Mouse (Mus musculus): ENCODE measurements around the gene Adamtsl4. TPM values are rescaled to one million over a fixed set of nuclear protein-coding genes. Genes with fewer than 3 reads are reported as not detected.
"Not testable (repeated sequence)": the region's sequence is repeated elsewhere in the genome, so short reads cannot be mapped to it uniquely, and the experiment has no call there.

Adamtsl4 gene
- total and polyA plus RNA-seq, 2 experiments from 2014 or later: 1.0 to 1.4 TPM

- Histone ChIP-seq H3K27ac (ENCODE audit: low read depth, low read length) (no peak overlapping the region), H3K4me3 (ENCODE audit: low read depth, low read length) (no peak overlapping the region), H3K9me3 (ENCODE audit: low read length) (no peaks in the 10 kb centered on the region), H3K4me1 (ENCODE audit: insufficient read depth, low read length) (no peaks in the 10 kb centered on the region), H3K36me3 (ENCODE audit: insufficient read depth, low read length) (no peaks in the 10 kb centered on the region), H3K9ac (replicated peaks; ENCODE audit: low read length, poor library complexity, severe bottlenecking) (no peak overlapping the region), H3K27me3 (ENCODE audit: insufficient read depth, low read length) (no peaks in the 10 kb centered on the region), H3K4me2 (ENCODE audit: low read depth, low read length, poor library complexity, severe bottlenecking) (no peak overlapping the region)
- no peak for TF ChIP-seq CTCF (IDR thresholded peaks at IDR 0.05)
- ATAC-seq (ENCODE audit: low FRiP score) (no peak), DNase-seq (ENCODE audit: low spot score) (no peak)
- 59% methylated on average over 10 of the region's 10 CpGs for WGBS
Observed at GRCm38 (mm10) chr3:95672861-95673706, 14.6 kb downstream of the Adamtsl4 start.

GRCm38 (mm10) chr3:95672461-95672860, 15.3 kb downstream of the Adamtsl4 start:
- no peak overlapping the region for H3K4me3 ChIP-seq (ENCODE audit: low read depth, low read length)
- no peak overlapping the region for H3K9ac ChIP-seq (replicated peaks; ENCODE audit: low read length, poor library complexity, severe bottlenecking)
- H3K9me3 ChIP-seq (ENCODE audit: low read length): no peaks in the 10 kb centered on the region
- no peak overlapping the region for H3K4me2 ChIP-seq (ENCODE audit: low read depth, low read length, poor library complexity, severe bottlenecking)
- no peaks in the 10 kb centered on the region for H3K36me3 ChIP-seq (ENCODE audit: insufficient read depth, low read length)
- 53% methylated on average over 3 of the region's 3 CpGs for WGBS
- DNase-seq (ENCODE audit: low spot score) (no peak), ATAC-seq (ENCODE audit: low FRiP score) (no peak)
- H3K27me3 ChIP-seq (ENCODE audit: insufficient read depth, low read length): no peaks in the 10 kb centered on the region
- H3K4me1 ChIP-seq (ENCODE audit: insufficient read depth, low read length): no peaks in the 10 kb centered on the region
- H3K27ac ChIP-seq (ENCODE audit: low read depth, low read length): no peak overlapping the region
- no peak for TF ChIP-seq CTCF (IDR thresholded peaks at IDR 0.05)

GRCm38 (mm10) chr3:95671201-95671600, 16.5 kb downstream of the Adamtsl4 start:
- ATAC-seq (ENCODE audit: low FRiP score) (no peak), DNase-seq (ENCODE audit: low spot score) (no peak)
- H3K9ac ChIP-seq (replicated peaks; ENCODE audit: low read length, poor library complexity, severe bottlenecking): no peak overlapping the region
- no peak overlapping the region for H3K4me3 ChIP-seq (ENCODE audit: low read depth, low read length)
- H3K4me2 ChIP-seq (ENCODE audit: low read depth, low read length, poor library complexity, severe bottlenecking): no peak overlapping the region
- TF ChIP-seq CTCF (IDR thresholded peaks at IDR 0.05): no peak
- H3K27me3 ChIP-seq (ENCODE audit: insufficient read depth, low read length): no peaks in the 10 kb centered on the region
- H3K36me3 ChIP-seq (ENCODE audit: insufficient read depth, low read length): no peaks in the 10 kb centered on the region
- H3K9me3 ChIP-seq (ENCODE audit: low read length): no peaks in the 10 kb centered on the region
- 92% methylated on average over 5 of the region's 5 CpGs for WGBS
- no peaks in the 10 kb centered on the region for H3K4me1 ChIP-seq (ENCODE audit: insufficient read depth, low read length)
- H3K27ac ChIP-seq (ENCODE audit: low read depth, low read length): no peak overlapping the region

DNA sequence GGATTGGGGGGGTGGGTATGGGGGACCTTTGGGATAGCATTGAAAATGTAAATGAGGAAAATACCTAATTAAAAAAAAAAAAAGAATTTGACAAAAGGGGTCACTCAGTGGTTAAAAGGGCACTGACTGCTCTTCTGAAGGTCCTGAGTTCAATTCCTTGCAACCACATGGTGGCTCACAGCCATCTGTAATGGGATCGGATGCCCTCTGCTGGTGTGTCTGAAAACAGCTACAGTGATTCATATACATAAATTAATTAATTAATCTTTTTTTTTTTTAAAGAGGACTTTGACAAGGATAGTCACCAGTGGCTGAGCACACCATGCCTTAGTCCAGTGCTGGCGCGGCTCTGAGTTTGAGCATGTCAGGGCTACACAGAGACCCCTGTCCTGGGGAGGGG, 17.3 kb downstream of the Adamtsl4 start:
- H3K4me2 ChIP-seq (ENCODE audit: low read depth, low read length, poor library complexity, severe bottlenecking); H3K36me3 ChIP-seq (ENCODE audit: insufficient read depth, low read length); ATAC-seq (ENCODE audit: low FRiP score); H3K9me3 ChIP-seq (ENCODE audit: low read length); H3K9ac ChIP-seq (replicated peaks; ENCODE audit: low read length, poor library complexity, severe bottlenecking); H3K4me1 ChIP-seq (ENCODE audit: insufficient read depth, low read length); H3K4me3 ChIP-seq (ENCODE audit: low read depth, low read length); DNase-seq (ENCODE audit: low spot score); H3K27me3 ChIP-seq (ENCODE audit: insufficient read depth, low read length); H3K27ac ChIP-seq (ENCODE audit: low read depth, low read length): not testable (repeated sequence)
- WGBS: 94% methylated on average over 3 of the region's 3 CpGs
- TF ChIP-seq CTCF (IDR thresholded peaks at IDR 0.05): peak; percentile 36

- no peak for TF ChIP-seq CTCF (IDR thresholded peaks at IDR 0.05)
- peaks cover 3% of the 10 kb centered on the region; the same call in 1 of the 2 replicates for H3K36me3 ChIP-seq (ENCODE audit: insufficient read depth, low read length)
- DNase-seq (ENCODE audit: low spot score): no peak
- H3K27me3 ChIP-seq (ENCODE audit: insufficient read depth, low read length): no peaks in the 10 kb centered on the region
- H3K9me3 ChIP-seq (ENCODE audit: low read length): no peaks in the 10 kb centered on the region
- no peaks in the 10 kb centered on the region for H3K4me1 ChIP-seq (ENCODE audit: insufficient read depth, low read length)
- H3K9ac ChIP-seq (replicated peaks; ENCODE audit: low read length, poor library complexity, severe bottlenecking): no peak overlapping the region
- H3K4me3 ChIP-seq (ENCODE audit: low read depth, low read length): no peak overlapping the region
- H3K4me2 ChIP-seq (ENCODE audit: low read depth, low read length, poor library complexity, severe bottlenecking): no peak overlapping the region
- 93% methylated on average over 3 of the region's 3 CpGs for WGBS
- no peak overlapping the region for H3K27ac ChIP-seq (ENCODE audit: low read depth, low read length)
- ATAC-seq (ENCODE audit: low FRiP score): no peak
Observed at GRCm38 (mm10) chr3:95669309-95669665, 18.4 kb downstream of the Adamtsl4 start.

- H3K4me3 ChIP-seq (ENCODE audit: low read depth, low read length): no peak overlapping the region
- H3K9me3 ChIP-seq (ENCODE audit: low read length): no peaks in the 10 kb centered on the region
- peak overlapping the region; percentile 59; the same call in 1 of the 2 replicates for H3K27ac ChIP-seq (ENCODE audit: low read depth, low read length)
- H3K4me2 ChIP-seq (ENCODE audit: low read depth, low read length, poor library complexity, severe bottlenecking): no peak overlapping the region
- ATAC-seq (ENCODE audit: low FRiP score) (no peak), DNase-seq (ENCODE audit: low spot score) (no peak)
- no peaks in the 10 kb centered on the region for H3K27me3 ChIP-seq (ENCODE audit: insufficient read depth, low read length)
- no peak overlapping the region for H3K9ac ChIP-seq (replicated peaks; ENCODE audit: low read length, poor library complexity, severe bottlenecking)
- no peak for TF ChIP-seq CTCF (IDR thresholded peaks at IDR 0.05)
- peaks cover 3% of the 10 kb centered on the region; the same call in 1 of the 2 replicates for H3K36me3 ChIP-seq (ENCODE audit: insufficient read depth, low read length)
- WGBS: 82% methylated on average over 7 of the region's 7 CpGs
- H3K4me1 ChIP-seq (ENCODE audit: insufficient read depth, low read length): no peaks in the 10 kb centered on the region
Observed at GRCm38 (mm10) chr3:95668589-95669308, 19.0 kb downstream of the Adamtsl4 start.

Data from midbrain, postnatal 0 days (tissue).